Mouse (Mus musculus) heart, postnatal 0 days (tissue): ENCODE data around the gene Lgals1.

Experiments used
- CTCF ChIP-seq: IDR thresholded peaks from 2 replicates; pipeline ENCODE4 v1.5.1; 2016; ENCODE audit warnings: antibody characterized with exemption, control low read depth, low read depth
- EP300 ChIP-seq: IDR thresholded peaks from 2 replicates; pipeline ENCODE4 v1.6.1; 2016; ENCODE audit warnings: antibody characterized with exemption, low read depth

DNA sequence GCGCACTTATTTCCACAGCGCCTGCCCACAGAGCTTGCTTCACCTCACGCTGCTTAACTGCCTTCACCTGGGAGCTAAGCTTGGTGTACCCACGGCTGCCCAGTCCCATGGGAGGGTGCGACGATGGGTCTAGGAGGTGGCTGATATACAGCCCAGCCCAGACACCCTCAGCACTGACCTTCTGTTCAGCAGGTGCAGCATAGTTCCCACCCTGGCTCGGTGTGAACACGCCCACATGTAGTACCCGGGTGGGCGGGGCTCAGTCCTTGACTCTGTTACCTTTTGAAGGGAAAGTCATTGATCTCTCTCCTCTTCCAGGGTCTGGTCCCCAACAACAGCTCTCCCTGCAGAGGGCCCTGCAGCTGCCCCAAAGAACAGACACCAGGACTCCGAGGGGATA lies 33.0 kb downstream of the Lgals1 start:
- TF ChIP-seq EP300 (no peak), CTCF (no peak)
